Comparison of ENCODE assay signal across 16 mouse cellular contexts in the genomic region with DNA sequence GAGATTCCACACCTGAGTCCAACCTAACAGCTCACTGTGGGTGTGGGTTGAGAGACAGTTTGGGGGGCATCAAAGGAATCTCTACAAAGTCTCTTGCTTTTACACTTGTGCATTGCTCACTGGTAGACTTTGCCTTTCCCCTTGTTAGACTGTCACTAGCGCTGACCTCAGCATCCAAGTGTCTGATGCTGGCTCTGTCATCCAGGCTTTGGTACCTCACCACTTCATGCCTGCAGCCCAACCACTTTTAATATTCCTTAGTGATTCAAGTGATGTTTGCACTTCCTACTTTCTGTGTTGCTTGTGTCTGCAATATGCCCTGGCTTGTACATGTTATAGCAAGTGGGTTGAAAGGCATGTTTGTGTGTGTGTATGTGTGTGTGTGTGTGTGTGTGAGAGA.
A peak's percentile ranks its signal among the peaks of the same experiment; 100 is the strongest.
DNase-seq lines count a peak whose midpoint lies in the region; ATAC-seq lines count a peak whose summit lies in the region.
"Had no signal": no experiment of that assay in that cellular context is flagged by ENCODE, and none has a peak within 500 bp of the region (broad histone marks: within the 10 kb centered on the region; RNA-seq: fewer than 3 reads in every experiment).

No protein-coding gene starts in this region.

- H3K27me3 ChIP-seq in kidney, embryonic 14.5 days (ENCODE audit: control insufficient read depth, insufficient read depth, low read length), result no peaks in the 10 kb centered on the region
- H3K27me3 ChIP-seq: forebrain, embryonic 12.5 days; midbrain, embryonic 15.5 days; neural tube, embryonic 12.5 days had no signal

- peak; percentile 26 for DNase-seq in embryo, embryonic 10.5 days (ENCODE audit: low spot score)
- no peak for DNase-seq in embryo, embryonic 9.5 days (ENCODE audit: extremely low spot score)
- no peak for DNase-seq in kidney, adult 11 months
- peak; percentile 54 for DNase-seq in Muller cell, postnatal 12 days (ENCODE audit: inconsistent ontology term)
- peak; percentile 21 for DNase-seq in heart, postnatal 4 days
- DNase-seq in cerebellum, adult 11 months, result no peak
- no peak for DNase-seq in ovary, postnatal 14 days (ENCODE audit: low spot score)
- DNase-seq: gastrocnemius, postnatal 10 days; thymus, postnatal 36 days had no signal

- peak overlapping the region; percentile 96; the same call in 1 of the 2 replicates for H3K27ac ChIP-seq in kidney, embryonic 14.5 days (ENCODE audit: low read depth, low read length)
- H3K27ac ChIP-seq: forebrain, embryonic 12.5 days; macrophage; midbrain, embryonic 15.5 days; neural tube, embryonic 12.5 days had no signal

- H3K4me2 ChIP-seq in kidney, embryonic 14.5 days (replicated peaks; ENCODE audit: low read depth, low read length), result no peak overlapping the region

- peaks cover 34% of the 10 kb centered on the region for H3K4me1 ChIP-seq in kidney, embryonic 14.5 days (ENCODE audit: control insufficient read depth, insufficient read depth, low read length)

- no peak for ATAC-seq in kidney, embryonic 14.5 days (ENCODE audit: low FRiP score, low TSS enrichment)
- ATAC-seq: activated CD4-positive, CD25-positive, alpha-beta regulatory T cell, adult 4 months; hindbrain, postnatal 0 days; midbrain, embryonic 15.5 days had no signal

- no peak overlapping the region for H3K4me3 ChIP-seq in kidney, embryonic 14.5 days (ENCODE audit: low read length)
- H3K4me3 ChIP-seq: forebrain, embryonic 12.5 days; neural tube, embryonic 12.5 days had no signal

- H3K9me3 ChIP-seq in kidney, embryonic 14.5 days (ENCODE audit: control insufficient read depth, low read length), result no peaks in the 10 kb centered on the region
- H3K9me3 ChIP-seq: forebrain, embryonic 12.5 days; midbrain, embryonic 15.5 days; neural tube, embryonic 12.5 days had no signal

- H3K9ac ChIP-seq in kidney, embryonic 14.5 days (ENCODE audit: low read depth, low read length), result no peak overlapping the region
- H3K9ac ChIP-seq: forebrain, embryonic 12.5 days; midbrain, embryonic 15.5 days; neural tube, embryonic 12.5 days had no signal

- WGBS in kidney, embryonic 14.5 days, result 94% methylated on average over 1 of the region's 1 CpGs

- no peaks in the 10 kb centered on the region for H3K36me3 ChIP-seq in kidney, embryonic 14.5 days (ENCODE audit: control insufficient read depth, insufficient read depth, low read length)
- H3K36me3 ChIP-seq: forebrain, embryonic 12.5 days; midbrain, embryonic 15.5 days; neural tube, embryonic 12.5 days had no signal

Comparison
In these comparisons a context has a peak if more than half of its experiments do, and no peak if none do; other contexts are left out.
1. DNase-seq: peak in embryo, embryonic 10.5 days (single experiment), Muller cell, postnatal 12 days (single experiment) and heart, postnatal 4 days (single experiment); none in embryo, embryonic 9.5 days (single experiment), kidney, adult 11 months (single experiment), cerebellum, adult 11 months (single experiment) and ovary, postnatal 14 days (single experiment).